Mouse (Mus musculus) adrenal gland, postnatal 14 days (tissue): ENCODE measurements around the gene Brsk2. TPM values are rescaled to one million over a fixed set of nuclear protein-coding genes. Genes with fewer than 3 reads are reported as not detected.

Experiments
- DNase-seq: peaks from one replicate; pipeline ENCODE4 v3.0.0; 2021; ENCODE audit warnings: mixed read lengths
- microRNA-seq, 2 experiments: library from miRNA; unstranded; fragments of <30 nt; microRNA quantifications; one replicate each; pipeline ENCODE4 v1.2.0; 2021
- total RNA-seq: library from RNA; stranded (reverse); gene quantifications from 2 replicates; pipeline ENCODE4 v1.2.3, GENCODE M21; 2021

Gene Brsk2
- total RNA-seq, 1 experiment from 2014 or later, result 3.0 TPM

DNA sequence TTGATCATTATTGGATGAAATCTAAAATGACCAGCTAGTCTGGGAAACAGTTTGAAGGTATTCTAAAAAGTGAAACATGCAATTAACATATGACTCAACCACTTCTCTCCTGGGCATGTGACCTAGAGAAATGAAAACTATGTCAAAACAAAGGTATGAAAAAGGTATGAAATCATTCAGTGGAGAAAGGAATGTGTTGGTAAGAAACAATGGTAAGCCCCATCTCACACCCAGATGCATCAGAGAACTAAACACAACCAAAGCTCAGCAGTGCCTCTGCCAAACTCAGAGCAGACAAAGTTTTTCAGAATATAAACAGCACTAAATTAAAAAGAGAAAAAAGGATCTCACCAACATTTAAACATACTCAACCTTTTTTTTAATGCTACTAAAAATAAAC lies 80.5 kb downstream of the Brsk2 start:
- no peak for DNase-seq

DNA sequence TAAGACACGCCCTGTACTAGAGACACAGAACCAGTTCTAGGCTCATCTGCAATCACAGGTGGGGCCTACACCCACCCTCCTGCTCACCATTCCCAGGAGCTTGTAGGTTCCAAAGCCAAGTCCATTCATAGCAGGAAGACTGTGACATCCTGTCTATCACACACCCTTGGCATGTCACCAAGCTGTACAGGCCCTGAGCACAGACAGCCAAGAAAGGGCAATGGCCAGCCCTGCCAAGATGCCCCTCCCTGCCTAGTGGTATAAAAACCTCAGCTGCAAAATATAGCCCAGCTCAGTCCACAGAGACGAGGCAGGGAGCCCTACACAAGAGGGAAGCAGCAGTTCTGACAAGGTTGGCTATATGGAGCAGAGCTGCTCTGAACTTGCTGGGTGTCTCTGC lies 84.6 kb downstream of the Brsk2 start:
- peak; percentile 45 for DNase-seq

DNA sequence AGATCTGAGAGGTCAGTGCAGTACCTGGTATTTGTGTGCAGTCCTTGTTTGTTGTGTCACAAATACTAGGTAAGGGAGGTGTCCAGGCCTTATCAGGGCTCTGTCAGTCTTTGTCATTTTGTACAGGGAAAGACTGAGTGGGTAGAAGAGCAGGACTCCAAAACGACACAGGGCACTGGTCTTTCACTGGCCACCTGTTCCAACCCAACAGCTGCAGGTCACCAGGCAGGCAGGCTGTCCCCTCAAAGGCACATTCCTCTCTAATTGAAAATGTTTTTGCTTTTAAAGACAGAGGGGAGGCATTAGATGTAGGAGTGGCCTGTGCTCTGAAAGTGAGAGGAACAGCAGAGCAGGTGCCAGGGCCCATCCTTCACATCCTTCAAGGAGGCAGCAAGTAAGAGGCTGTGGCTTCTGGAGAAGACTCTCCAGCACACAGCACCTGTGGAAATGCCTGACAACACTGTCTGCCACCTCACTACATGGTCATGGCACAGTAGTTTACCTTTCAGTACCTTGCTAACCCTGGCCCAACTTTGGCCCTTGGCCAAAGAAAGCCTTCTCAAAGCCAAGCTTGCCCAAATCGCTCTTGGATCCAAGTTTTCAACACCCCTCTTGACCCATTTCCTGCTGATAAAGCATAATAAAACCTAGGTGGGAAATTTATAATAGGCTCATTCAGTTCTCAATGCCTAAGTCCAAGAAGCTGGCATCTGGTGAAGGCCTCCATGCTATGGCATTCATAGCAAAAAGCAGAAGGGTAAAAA lies 85.7 kb downstream of the Brsk2 start:
- DNase-seq, result no peak

DNA sequence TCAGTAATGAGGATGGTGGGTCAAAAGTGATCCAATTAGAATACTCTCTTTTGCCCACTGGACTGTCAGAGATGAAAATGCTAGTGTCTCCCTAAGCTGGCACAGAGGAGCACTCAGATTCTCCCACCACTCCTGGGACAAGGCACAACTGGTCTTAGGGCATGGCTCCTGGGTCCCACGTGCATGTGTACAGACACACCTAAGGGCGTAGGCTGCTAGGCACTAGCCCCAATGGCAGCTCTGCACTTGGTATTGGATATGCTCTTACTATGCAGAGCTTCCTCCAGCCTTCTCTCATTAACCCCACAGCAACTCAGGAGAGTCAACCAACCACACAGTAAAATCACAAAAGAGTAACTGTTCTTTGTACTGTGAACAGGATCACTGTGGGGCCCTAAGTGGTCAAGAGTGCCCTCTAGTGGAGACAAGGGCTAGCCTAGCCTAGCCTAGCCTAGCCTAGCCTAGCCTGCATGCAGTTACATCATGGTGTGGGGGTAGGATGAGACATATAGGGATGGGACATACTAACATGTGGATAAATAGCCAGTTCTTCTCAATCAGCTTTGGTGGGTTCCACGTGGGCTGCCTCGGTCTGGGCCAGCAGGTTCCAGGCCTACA lies 88.1 kb downstream of the Brsk2 start:
- DNase-seq, result peak; percentile 54

DNA sequence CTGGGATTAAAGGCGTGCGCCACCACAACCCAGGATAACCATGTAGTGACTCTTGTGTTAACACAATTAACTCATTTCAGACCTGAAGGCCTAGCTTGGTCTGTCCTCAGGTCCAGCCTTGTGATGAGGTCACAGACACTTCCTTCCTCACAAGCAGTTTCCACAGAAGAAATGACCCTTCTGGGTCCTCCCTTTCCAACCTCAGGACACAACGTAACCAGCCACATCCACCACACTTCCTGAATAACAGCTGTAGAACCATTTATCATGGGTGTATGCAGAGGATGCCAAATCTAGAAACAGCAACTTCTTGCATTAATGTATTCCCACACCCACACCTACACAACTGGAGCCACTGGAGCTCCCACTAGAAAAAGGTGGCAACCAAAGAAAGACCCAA lies 91.2 kb downstream of the Brsk2 start:
- DNase-seq, result peak; percentile 18

DNA sequence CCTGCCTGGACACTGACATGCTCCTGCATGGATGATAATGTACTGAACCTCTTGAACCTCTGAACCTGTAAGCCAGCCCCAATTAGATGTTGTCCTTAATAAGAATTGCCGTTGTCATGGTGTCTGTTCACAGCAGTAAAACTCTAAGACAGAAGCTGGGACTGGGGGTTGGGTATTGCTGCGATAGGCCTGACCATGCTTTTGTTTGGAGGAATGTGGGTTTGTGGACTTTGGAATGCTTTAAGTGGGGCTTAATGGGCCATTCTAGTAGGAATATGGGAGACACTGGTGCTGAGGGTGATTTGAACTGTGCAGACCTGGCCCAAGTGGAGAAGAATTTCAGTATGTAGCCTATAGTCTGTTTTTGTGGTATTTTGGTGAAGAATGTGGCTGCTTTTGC lies 95.8 kb downstream of the Brsk2 start:
- no peak for DNase-seq

DNA sequence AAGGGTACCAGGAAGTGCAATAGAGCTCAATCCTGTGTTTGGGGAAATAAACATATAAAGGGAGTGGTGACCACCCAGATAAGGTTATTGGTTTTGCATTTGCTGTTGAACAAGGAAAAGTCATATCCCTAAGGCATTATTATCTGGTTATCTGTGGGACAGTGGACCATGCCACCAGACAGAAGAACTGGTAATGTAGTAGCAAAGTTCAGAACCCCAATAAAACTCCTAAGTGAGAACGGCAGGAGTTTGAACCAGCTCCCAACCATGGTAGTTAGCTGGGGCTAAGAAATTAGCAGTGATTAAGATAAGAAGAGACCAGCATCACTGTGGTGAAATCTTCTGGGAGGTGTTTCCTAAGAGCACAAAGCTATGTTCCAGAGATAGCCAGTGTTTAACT lies 96.4 kb downstream of the Brsk2 start:
- DNase-seq, result no peak

DNA sequence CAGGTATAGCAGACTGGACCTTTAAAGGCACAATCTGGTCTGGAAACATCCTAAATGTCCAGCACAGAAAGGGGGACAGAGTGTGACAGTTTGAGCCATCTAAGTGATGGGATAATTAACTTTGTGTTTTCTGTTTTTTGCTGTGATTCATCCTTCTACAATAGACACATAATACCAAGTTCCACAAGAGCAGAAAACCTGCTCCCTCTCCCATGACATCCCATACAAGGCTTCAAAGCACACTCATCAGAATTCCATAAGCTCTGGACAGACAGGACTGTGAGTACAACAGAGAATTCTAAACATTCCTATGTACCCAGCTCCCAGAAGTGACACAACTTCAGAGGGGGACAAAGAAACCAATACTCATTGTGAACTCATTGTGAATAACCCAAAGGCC lies 101.0 kb downstream of the Brsk2 start:
- DNase-seq, result no peak

Small RNA genes within 50 kb of the gene (microRNA-seq; reads per million reads assigned to microRNA genes)
- 0 reads per million in 2 experiments for gene Mir3104

Other genes starting within 250 kb of the Brsk2 start
- not detected in 2 replicates for gene Muc5ac, start 160.8 kb upstream of the Brsk2 start, total RNA-seq
- gene Muc5b, start 110.7 kb upstream of the Brsk2 start, total RNA-seq, result not detected in 2 replicates
- 47.8 and 52.5 TPM in 2 replicates for gene Tollip, start 31.2 kb upstream of the Brsk2 start, total RNA-seq
- gene Mob2, start 111.3 kb downstream of the Brsk2 start, total RNA-seq, result 47.4 and 48.6 TPM in 2 replicates
- gene Dusp8, start 146.1 kb downstream of the Brsk2 start, total RNA-seq, result 7.3 and 8.4 TPM in 2 replicates
- not detected in 2 replicates for gene Gm45618, start 171.0 kb downstream of the Brsk2 start, total RNA-seq
- gene Gm39115, start 186.3 kb downstream of the Brsk2 start, total RNA-seq, result not detected in 2 replicates
- gene Gm45337, start 194.9 kb downstream of the Brsk2 start, total RNA-seq, result not detected in 2 replicates
- gene Gm29735, start 207.4 kb downstream of the Brsk2 start, total RNA-seq, result not detected in 2 replicates
- not detected in 2 replicates for gene Gm4553, start 216.0 kb downstream of the Brsk2 start, total RNA-seq
- gene Krtap5-2, start 226.3 kb downstream of the Brsk2 start, total RNA-seq, result not detected in 2 replicates
- not detected in 2 replicates for gene Gm10153, start 240.6 kb downstream of the Brsk2 start, total RNA-seq